Mouse (Mus musculus): ENCODE measurements at regions not wholly inside any gene's neighbourhood (a gene's known extent, or its start where the extent isn't known, plus 50 kb on each side); places are given as distances from the start of the nearest gene placed in this dataset.

DNA sequence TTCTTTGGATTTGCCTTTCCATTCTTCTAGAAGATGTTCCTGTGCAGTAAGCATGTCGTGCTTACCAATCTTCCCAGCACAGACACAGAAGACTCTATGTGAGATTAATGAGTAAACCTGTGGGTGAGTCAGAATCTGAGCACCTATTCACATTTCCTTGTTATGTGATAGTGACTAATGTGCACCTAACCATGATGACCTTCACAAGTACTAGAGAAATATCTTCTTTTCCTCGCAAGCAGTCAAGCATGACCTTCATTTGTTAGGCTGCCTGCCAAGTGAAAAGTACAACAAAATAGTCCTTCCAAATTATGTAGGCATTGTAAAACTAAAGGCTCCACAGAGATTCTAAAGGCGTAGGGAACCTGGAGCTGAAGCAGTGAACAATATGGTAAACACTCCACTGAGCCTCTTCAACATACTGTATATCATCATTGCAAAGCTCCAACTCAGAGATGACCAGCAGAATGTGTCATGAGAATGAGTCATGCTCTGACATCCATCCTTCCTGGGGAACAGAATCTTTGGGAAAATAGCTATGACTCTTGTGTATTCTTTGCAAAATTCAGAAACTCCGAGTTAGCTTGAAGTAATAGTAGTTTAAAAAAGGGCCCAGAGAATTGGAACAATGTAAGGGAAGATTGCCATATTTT lies 480.0 kb upstream of the Slit2 start:
- TF ChIP-seq GATA1 (IDR thresholded peaks at IDR 0.05; ENCODE audit: low read length), result no peak
- TF ChIP-seq TAL1 (IDR thresholded peaks at IDR 0.05; ENCODE audit: low read length), result no peak
